Mouse (Mus musculus): Measurements from ENCODE around the gene Gm14781. TPM values are rescaled to one million over a fixed set of nuclear protein-coding genes. Genes with fewer than 3 reads are reported as not detected.
"Not testable (repeated sequence)": the region's sequence is repeated elsewhere in the genome, so short reads cannot be mapped to it uniquely, and the experiment has no call there.

Gm14781 gene
- not detected for total RNA-seq (2021)
- long read RNA-seq, experiment 1 = 0 reads
- long read RNA-seq, experiment 2 = 0 reads

- not testable (repeated sequence) for DNase-seq
Observed at GRCm38 (mm10) chrX:91631894-91632293, at the start of gene Gm14781. Gene Gm14781, plus strand, starts transcription at chrX:91632194.

GRCm38 (mm10) chrX:91654964-91655575 lies 23.1 kb downstream of the Gm14781 start:
- DNase-seq = not testable (repeated sequence)

Other genes starting within 250 kb of the Gm14781 start
- gene Gm5072, start 239.7 kb upstream of the Gm14781 start, total RNA-seq (2021) = not detected
- gene Gm8914, start 152.1 kb upstream of the Gm14781 start, total RNA-seq (2021) = not detected
- gene 1700084M14Rik, start 56.3 kb upstream of the Gm14781 start, total RNA-seq (2021) = not detected
- not detected for gene Mageb5, start 150.8 kb downstream of the Gm14781 start, total RNA-seq (2021)